Mouse (Mus musculus) neural tube, embryonic 10.5 days (tissue): ENCODE measurements at regions not wholly inside any gene's neighbourhood (a gene's known extent, or its start where the extent isn't known, plus 50 kb on each side); places are given as distances from the start of the nearest gene placed in this dataset.

ENCODE experiments used
- DNase-seq: peaks from one replicate; pipeline ENCODE4 v3.0.0-alpha.2; 2017; ENCODE audit warnings: low spot score; ENCODE audit errors: extremely low spot score

DNA sequence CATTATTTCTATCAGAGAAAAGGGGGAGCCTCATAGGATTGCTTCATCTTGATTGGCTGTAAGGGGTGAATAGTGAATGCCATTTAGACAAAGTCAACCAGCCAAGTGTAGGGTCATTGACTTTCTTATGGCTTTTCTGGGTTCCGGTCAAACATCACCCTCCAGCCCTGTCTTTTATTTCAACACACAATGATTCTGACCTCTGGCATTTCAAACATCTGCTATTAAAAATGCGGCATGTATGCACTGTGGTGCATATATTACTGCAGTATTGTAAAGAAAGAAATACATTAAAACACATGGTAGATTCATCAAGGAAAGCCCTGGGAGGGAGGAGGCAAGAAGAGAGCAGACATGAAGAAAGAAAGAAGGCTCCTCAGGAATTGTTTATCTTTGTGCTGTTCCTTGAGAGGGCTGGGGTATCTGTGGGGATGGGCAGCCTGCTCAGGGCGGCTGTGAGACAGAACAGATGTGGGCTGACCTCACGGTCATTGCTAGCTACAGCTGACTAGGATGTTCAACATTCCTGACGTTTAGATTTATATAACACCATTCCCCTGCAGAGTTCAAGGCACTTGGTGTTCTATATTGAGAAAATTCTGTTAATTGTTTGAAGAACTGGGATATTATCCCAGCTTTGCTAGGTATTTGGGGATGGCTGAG, 303.5 kb upstream of the Ppp2r3a start:
- DNase-seq: peak; percentile 39

GRCm38 (mm10) chr9:101552789-101553188, 301.2 kb upstream of the Ppp2r3a start:
- DNase-seq: no peak

DNA sequence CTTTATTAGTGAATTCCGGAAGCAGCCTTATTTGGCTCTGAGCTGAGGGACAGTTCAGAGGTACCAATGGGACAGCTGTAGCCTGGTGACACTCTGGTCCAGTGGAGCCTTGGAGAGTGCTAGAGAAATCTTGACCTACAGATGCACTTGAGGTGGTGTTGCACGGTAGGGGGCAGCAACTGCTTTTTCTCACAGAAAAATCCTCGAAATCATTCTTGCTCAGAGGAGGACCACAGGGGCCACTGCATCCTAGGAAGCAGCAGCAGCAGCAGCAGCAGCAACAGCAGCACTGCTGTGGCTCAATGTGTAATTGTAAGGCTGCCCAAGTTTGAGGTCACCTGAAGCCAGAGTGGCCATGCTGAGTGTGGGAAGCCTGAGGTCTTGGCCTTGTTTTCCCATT, 299.7 kb upstream of the Ppp2r3a start:
- no peak for DNase-seq

- peak; percentile 46 for DNase-seq
Observed at GRCm38 (mm10) chr9:101546213-101546832, 294.7 kb upstream of the Ppp2r3a start.

- no peak for DNase-seq
Observed at GRCm38 (mm10) chr9:101518137-101518536, 266.5 kb upstream of the Ppp2r3a start.

DNA sequence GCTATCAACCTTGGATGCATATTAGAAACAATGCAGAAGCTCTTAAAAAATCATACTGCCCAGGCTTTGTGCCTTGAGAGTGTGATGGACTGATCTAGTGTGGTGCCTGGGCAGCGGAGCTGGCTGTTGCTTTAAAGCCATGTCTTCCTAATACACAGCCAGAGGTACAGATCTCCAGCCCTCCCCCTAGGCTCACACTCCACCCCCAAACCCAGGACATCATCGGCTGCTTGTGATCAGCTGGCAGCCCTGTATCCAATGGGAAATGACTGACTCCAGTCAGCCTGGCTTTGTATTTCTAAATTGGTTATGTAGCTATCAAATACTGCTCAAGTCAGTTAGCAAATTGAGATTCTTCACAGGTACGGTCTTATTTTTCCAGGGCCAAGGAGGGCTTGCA, 259.2 kb upstream of the Ppp2r3a start:
- no peak for DNase-seq

DNA sequence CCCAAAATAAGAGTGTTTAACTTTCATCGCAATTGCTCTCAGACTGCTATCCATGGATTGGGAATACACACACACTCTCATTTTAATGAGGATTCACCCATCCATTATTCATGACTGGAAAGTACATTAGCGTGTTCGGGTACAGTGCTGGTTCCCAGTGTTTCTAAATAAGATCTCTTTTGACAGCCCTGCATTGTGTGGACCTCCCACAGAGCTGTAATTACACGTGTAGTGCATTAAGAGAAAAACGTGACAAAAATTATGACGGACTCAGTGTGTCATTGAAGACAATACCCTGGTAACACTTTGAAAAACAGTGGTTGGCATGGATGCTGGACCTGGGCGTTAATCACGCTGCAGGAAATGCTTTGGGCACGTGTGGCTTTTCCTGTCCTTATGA, 257.6 kb upstream of the Ppp2r3a start:
- DNase-seq: no peak

DNA sequence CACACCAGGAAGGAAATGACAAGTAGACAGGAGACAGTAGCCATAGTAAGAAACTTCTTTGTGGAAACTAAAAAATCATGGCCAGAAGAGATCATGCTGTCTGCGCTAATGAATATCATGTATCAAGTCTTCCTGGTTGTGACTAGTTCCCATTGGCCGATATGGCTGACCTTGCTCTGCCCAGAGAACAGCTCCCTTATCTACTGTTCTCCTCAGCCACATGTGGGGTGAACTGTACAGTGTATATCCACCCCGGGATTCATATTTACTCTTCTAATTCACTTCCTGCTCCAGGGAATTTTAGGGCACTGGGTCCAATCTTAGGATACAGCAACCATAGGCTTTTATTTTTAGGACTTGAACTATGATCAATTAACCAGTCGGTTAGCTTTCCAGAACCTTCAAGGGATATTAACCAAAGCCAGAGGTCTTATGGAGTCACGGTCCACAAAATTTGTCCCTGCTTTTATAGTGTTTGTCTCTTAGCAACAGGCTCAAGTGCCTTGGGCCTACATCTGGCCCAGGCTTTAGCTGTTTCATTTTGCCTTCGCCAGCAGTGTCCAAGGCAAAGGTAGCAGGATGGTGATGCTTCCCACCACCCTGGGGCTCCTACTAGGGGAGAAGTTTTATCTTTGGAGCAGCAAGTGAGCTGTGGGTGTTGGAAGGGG, 255.6 kb upstream of the Ppp2r3a start:
- DNase-seq: no peak

DNA sequence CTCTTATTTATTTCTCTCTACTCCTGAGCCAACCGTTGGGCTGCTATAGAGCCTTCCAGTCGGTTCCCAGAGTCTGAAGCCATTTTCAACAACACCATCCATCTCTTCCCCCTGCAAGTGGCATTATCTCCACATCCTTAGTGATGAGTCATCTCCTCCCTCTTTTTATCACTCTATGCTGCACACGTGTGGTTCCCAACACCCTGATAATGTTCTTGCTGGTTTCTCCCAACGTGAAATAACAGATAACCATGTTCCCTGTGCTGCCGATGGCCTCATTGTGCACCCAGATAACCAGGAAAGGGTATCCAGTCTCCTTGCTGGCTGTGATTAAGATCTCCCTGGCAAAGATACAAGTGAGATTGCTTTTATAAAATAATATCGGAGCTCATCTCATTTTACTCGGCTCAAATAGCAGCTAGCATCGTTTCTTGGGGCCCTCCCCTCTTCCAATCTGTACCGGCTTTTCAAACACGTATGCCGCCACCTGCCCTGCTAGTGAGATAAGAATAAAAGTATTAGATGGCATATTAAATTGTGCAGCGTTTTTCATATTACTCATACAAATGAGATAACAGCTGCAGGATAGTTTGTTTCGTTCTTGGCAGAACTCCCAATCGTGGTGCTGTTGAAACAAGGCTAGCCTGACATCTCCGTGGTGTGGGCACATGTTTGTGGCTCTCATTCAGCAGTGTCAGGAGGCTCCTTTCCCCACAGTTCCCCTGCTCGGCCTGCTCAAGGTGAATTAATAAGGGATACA, 250.3 kb upstream of the Ppp2r3a start:
- no peak for DNase-seq

DNA sequence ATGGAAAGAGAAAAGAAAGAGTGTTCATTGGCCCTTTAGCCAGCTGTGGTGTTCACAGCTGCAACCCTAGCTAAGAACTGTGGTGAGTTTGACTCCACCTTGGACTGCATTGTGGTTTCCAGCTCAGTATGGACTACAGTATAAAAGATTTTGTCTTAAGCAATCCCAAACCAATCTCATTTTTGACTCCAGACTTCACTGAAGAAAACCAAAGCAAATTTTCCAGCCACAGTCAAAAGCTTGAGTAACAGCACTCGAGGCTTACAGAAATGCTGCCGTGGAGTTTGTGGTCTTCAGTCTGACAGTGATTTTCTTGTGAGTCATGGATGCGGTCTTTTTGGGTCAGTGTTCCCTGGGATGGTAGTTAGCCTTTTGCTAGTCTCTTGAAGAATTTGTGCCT, 249.4 kb upstream of the Ppp2r3a start:
- no peak for DNase-seq

DNA sequence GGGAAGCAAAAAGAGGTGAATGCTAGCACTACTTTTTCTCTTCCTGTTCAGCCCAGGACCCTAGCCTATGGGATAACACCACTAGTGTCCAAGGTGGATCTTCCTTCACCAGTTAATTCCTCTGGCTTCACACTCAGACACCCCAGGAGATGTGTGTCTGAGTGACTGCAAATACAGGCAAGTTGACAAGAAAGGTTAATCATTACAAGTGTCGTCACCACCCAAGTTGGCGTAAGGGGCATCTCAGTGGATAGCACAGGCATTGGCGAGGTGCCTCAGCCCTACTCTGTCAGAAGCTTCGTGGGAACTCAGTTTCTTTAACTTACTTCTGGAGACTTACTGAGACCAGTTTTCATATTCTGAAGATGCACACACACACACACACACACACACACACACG, 247.1 kb upstream of the Ppp2r3a start:
- DNase-seq: no peak

- no peak for DNase-seq
Observed at GRCm38 (mm10) chr9:101495768-101496167, 244.2 kb upstream of the Ppp2r3a start.

DNA sequence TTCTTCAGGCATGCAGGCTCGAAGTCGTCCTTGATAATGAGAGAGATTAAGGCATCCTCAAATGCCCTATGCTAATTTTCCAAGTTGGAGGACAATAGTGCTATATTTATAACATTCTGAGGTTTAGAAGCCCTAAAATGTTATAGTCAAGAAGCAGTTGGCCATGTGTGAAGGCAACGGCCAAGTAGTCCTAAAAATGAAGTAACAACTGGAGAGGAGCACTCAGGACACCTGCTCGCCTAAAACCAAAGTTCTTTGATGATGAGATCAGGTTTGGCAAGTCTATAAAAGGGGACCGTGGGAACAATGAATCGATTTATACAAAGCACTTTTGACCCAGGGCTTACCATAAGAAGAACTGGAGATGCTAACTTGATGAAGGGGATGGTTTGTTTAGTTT, 237.4 kb upstream of the Ppp2r3a start:
- no peak for DNase-seq

DNA sequence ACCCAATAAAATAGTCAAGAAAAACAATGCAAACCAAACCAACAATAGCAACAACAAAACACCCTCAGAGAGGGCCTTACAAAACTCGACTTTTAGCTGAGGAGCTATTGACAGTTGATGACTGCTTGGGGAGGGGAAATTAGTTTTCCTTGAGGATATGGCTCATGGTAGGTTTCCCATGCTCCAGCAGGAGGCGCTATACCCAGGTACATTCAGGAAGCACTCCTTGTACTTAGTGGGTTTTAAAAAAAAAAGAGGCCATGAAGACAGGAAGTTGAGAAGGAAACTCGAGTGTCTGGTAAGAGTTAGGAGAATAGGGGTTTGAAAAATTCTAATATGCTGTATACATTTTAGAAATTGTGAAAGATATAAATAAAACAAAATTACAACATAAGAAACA, 224.6 kb upstream of the Ppp2r3a start:
- no peak for DNase-seq

- DNase-seq: no peak
Observed at GRCm38 (mm10) chr9:101473074-101473461, 221.5 kb upstream of the Ppp2r3a start.

DNA sequence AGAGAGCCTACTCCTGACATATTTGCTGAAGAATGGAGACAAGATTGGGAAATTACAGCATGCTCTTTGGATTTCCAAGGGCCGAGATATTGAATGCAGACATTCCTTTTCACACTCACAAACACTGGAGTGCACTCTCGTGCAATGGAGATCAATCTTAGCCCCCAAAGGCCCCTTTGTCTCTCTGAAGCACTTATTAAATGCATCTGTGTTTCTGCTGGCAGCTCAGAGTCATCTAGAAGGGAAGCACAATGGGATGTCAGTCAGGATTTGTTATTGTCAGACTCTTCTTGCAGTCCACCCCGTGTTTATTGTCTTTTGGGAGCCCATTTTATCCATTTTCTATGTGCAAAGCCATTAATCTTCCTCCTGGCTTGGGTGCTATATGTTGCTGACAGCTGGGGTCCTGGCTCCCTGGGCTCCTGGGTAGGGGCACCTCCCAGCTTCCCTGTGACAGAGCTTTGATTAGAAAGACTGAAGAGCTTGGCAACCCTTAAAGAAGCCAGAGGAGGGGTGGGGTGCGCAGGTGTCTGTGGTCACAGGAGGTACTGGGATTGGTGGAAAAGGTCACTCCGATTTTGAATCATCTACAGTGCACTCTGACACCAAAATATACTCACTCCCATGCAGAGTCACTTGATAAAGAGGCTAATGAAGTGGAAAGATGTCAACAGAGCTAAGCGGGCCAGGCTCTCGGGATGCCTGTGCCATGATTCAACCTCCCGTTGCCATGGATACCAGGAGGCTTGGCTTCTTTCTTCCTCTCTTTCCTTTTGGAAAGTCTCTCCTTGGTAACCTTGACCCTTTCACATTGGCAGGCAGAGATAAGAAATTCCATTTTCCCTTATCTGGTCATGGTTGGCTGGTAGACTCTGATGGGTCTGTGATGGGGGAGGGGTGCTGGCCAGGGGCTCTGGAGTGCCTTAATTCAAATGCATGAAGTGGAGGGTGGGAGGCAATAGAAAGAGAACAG, 220.8 kb upstream of the Ppp2r3a start:
- DNase-seq: peak; percentile 53

GRCm38 (mm10) chr9:101471665-101472064, 220.1 kb upstream of the Ppp2r3a start:
- DNase-seq: no peak

DNA sequence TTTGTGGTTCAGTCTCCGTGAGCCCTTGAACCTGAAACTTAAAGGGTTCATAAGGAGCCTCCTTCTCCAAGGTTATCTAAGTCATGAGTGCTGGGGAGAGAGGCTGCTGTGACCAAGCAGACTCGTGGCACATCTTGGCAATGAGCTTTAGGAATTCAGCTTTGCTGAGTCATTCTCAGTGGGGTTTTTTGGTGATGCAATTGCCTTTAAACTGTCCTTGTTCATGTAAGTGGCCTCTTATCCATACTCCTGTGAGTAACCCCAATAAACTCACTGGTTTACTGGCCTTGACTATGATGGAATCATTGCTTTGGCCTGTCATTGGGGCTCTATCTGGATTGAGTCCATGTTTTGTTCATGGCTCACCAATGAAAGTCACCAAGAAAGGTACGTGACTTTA, 218.2 kb upstream of the Ppp2r3a start:
- DNase-seq: no peak

- no peak for DNase-seq
Observed at GRCm38 (mm10) chr9:101464727-101465427, 213.3 kb upstream of the Ppp2r3a start.

DNA sequence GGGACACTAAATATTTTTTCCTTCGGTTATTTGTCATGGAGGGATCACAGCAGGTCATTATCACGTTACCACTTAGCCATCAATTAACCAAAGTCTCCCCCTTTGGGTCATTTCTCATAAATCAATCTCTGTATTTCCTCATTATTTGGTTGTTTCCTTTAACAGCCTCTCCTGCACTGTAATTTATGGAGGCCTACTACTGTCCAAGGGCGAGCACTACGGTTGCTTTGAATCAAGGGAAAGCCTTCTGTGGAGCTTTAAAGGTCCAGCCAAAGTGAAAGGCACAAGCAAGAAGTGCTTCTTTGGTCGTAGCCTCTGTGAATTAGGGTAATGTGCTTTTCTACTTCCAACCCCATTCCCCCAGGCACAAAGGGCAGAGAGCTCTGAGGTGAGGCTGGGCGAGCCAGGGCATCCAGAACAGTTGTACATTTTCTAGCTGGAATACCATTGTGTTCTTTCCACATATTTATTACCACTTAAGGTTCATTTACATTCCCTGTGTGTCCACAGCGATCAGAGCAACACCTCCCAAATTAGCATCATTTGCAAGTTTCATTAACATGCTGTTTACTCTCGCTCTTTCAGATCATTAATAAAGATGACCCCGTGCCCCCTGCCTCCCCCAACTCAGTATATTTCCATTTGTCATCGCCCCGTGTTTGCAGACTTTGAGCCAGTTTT, 207.5 kb upstream of the Ppp2r3a start:
- no peak for DNase-seq
